Comparison of ENCODE assay signal across 31 mouse cellular contexts in the genomic region with DNA sequence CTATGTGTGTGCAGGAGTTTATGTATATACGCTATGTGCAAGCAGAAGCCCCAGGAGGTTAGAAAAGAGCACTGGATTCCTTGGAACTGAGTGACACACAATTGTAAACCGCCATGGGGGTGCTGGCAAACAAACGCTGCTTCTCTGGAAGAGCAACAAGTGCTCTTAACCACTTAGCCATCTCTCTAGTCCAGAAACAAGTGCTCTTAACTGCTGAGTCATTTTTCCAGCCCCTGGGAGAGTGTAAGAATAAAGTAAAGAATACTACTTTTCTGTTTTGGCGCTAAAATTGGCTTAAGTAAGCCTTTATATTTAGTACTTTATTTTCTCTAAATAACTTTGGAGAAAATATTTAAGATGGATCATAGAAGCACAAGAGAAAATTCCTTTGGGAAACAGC. TPM values are rescaled to one million over a fixed set of nuclear protein-coding genes. Genes with fewer than 3 reads are reported as not detected.
DNase-seq lines count a peak whose midpoint lies in the region; ATAC-seq and TF ChIP-seq lines count a peak whose summit lies in the region.
"Had no signal": no experiment of that assay in that cellular context is flagged by ENCODE, and none has a peak within 500 bp of the region (broad histone marks: within the 10 kb centered on the region; RNA-seq: fewer than 3 reads in every experiment).

No protein-coding gene starts in this region.

- TF ChIP-seq CTCF in lung, postnatal 0 days (IDR thresholded peaks at IDR 0.05), result no peak
- TF ChIP-seq CTCF in left cerebral cortex, adult 2 months (IDR thresholded peaks at IDR 0.05), result no peak

- 0 out of 2 replicates have a peak, but pooled peaks cover 3% of the 10 kb centered on the region for H3K36me3 ChIP-seq in lung, postnatal 0 days (ENCODE audit: insufficient read depth, low read length)
- H3K36me3 ChIP-seq: forebrain, embryonic 12.5 days had no signal

- no peak overlapping the region for H3K4me2 ChIP-seq in lung, postnatal 0 days (replicated peaks; ENCODE audit: low read depth, low read length)
- H3K4me2 ChIP-seq: embryonic facial prominence, embryonic 13.5 days; forebrain, embryonic 12.5 days; forebrain, embryonic 15.5 days; heart, embryonic 13.5 days; hindbrain, embryonic 14.5 days had no signal

- H3K9me3 ChIP-seq in lung, postnatal 0 days (ENCODE audit: low read length), result no peaks in the 10 kb centered on the region
- H3K9me3 ChIP-seq: embryonic facial prominence, embryonic 13.5 days; forebrain, embryonic 12.5 days; forebrain, embryonic 15.5 days; heart, embryonic 10.5 days had no signal

- no peak overlapping the region for H3K4me3 ChIP-seq in lung, postnatal 0 days (ENCODE audit: low read depth, low read length)
- H3K4me3 ChIP-seq in left cerebral cortex, adult 2 months, result no peak overlapping the region
- H3K4me3 ChIP-seq: embryonic facial prominence, embryonic 10.5 days; embryonic facial prominence, embryonic 13.5 days; erythroblast, embryonic 14.5 days; forebrain, embryonic 12.5 days; forebrain, embryonic 15.5 days; heart, adult 2 months; heart, embryonic 10.5 days; heart, embryonic 13.5 days had no signal

- H3K4me1 ChIP-seq in lung, postnatal 0 days (ENCODE audit: insufficient read depth, low read depth, low read length), result no peaks in the 10 kb centered on the region
- H3K4me1 ChIP-seq: embryonic facial prominence, embryonic 10.5 days; embryonic facial prominence, embryonic 13.5 days; forebrain, embryonic 12.5 days; forebrain, embryonic 15.5 days had no signal

- no peaks in the 10 kb centered on the region for H3K27me3 ChIP-seq in lung, postnatal 0 days (replicated peaks; ENCODE audit: insufficient read depth, low read length)
- H3K27me3 ChIP-seq: CH12.LX; embryonic facial prominence, embryonic 13.5 days; forebrain, embryonic 12.5 days; forebrain, embryonic 15.5 days; heart, embryonic 13.5 days had no signal

- no peak overlapping the region for H3K9ac ChIP-seq in lung, postnatal 0 days (replicated peaks; ENCODE audit: low read depth)
- H3K9ac ChIP-seq: embryonic facial prominence, embryonic 13.5 days; forebrain, embryonic 12.5 days; forebrain, embryonic 15.5 days; heart, embryonic 13.5 days; hindbrain, embryonic 14.5 days had no signal

- WGBS in lung, postnatal 0 days, result 55% methylated on average over 4 of the region's 4 CpGs

- intact Hi-C loops in left cerebral cortex, adult 2 months (cut with DNase I), result no loop called here

- no peak overlapping the region for H3K27ac ChIP-seq in lung, postnatal 0 days (ENCODE audit: low read length)
- no peak overlapping the region for H3K27ac ChIP-seq in left cerebral cortex, adult 2 months
- H3K27ac ChIP-seq: embryonic facial prominence, embryonic 10.5 days; embryonic facial prominence, embryonic 13.5 days; forebrain, embryonic 12.5 days; forebrain, embryonic 15.5 days; heart, adult 2 months; heart, embryonic 10.5 days; heart, embryonic 13.5 days; hindbrain, embryonic 14.5 days had no signal

- peak; percentile 30 to 36 for DNase-seq in lung, adult 18-20 months
- no peak for DNase-seq in lung, postnatal 10 days
- DNase-seq in 416B (ENCODE audit: low read depth), result peak; percentile 29
- DNase-seq in lung, postnatal 0 days (ENCODE audit: low spot score), result peak; percentile 74
- no peak for DNase-seq in kidney, adult 8-10 months
- DNase-seq in left cerebral cortex, adult 2 months (ENCODE audit: extremely low spot score in 1 of 2, low spot score in 2 of 2), result no peak
- DNase-seq: adrenal gland, adult 8-10 months; adrenal gland, postnatal 25 days; B cell, adult 2 months; cerebellum, adult 11-12 months; cerebellum, adult 8-10 months; cerebellum, postnatal 10 days; cerebellum, postnatal 36 days; embryo, embryonic 11 days; gastrocnemius, postnatal 10 days; gastrocnemius, postnatal 36 days; heart, adult 2 months; heart, postnatal 14 days; heart, postnatal 4 days had no signal

- peak; percentile 76 for ATAC-seq in lung, postnatal 0 days
- ATAC-seq: activated CD4-positive, CD25-positive, alpha-beta regulatory T cell, adult 4 months; forebrain, embryonic 15.5 days had no signal

- peak; percentile 83 for TF ChIP-seq EP300 in lung, postnatal 0 days (IDR thresholded peaks at IDR 0.05)

RNA-seq across cellular contexts. Expression of a gene that starts 21.1 kb away (rescaled TPM):
- polyA plus RNA-seq in lung, postnatal 0 days (2015; fragmentation: Nextera tagmentation; extraction: Ambion mirVana), result 30.1 and 30.3 TPM in 2 replicates
- total RNA-seq in left cerebral cortex, adult 2 months (2021), result 10 to 100 TPM; 36.3 to 36.9 TPM

RNA-seq across cellular contexts. Expression of a gene that starts 41.3 kb away (rescaled TPM):
- 7.4 and 8.9 TPM in 2 replicates for polyA plus RNA-seq in lung, postnatal 0 days (2015; fragmentation: Nextera tagmentation; extraction: Ambion mirVana)
- total RNA-seq in left cerebral cortex, adult 2 months (2021), result 1 to 10 TPM; 7.5 to 8.1 TPM

RNA-seq across cellular contexts. Expression of a gene that starts 41.3 kb away (rescaled TPM):
- polyA plus RNA-seq in lung, postnatal 0 days (2015; fragmentation: Nextera tagmentation; extraction: Ambion mirVana), result 17.0 and 21.9 TPM in 2 replicates
- total RNA-seq in left cerebral cortex, adult 2 months (2021), result 10 to 100 TPM; 44.4 to 46.8 TPM

RNA-seq across cellular contexts. Expression of a gene that starts 53.6 kb away (rescaled TPM):
- 0.54 TPM in 1 of 2 replicates, not detected in the other for polyA plus RNA-seq in lung, postnatal 0 days (2015; fragmentation: Nextera tagmentation; extraction: Ambion mirVana)
- total RNA-seq in left cerebral cortex, adult 2 months (2021), result 1 to 10 TPM; 2.7 to 3.2 TPM
- total RNA-seq: CH12.LX; gastrocnemius, postnatal 36 days; granulocyte monocyte progenitor cell, adult 5-6 weeks had no signal
- polyA plus RNA-seq: activated CD4-positive, CD25-positive, alpha-beta regulatory T cell, adult 4 months; embryonic facial prominence, embryonic 13.5 days; erythroblast, embryonic 14.5 days; forebrain, embryonic 12.5 days; forebrain, embryonic 15.5 days; heart, adult 2 months; hindbrain, embryonic 11.5 days; hindbrain, embryonic 14.5 days had no signal

Comparison
In these comparisons a context has a peak if more than half of its experiments do, and no peak if none do; other contexts are left out.
1. DNase-seq: peak in lung, adult 18-20 months (2 of 2), 416B (single experiment) and lung, postnatal 0 days (single experiment); none in lung, postnatal 10 days (single experiment), kidney, adult 8-10 months (0 of 2) and left cerebral cortex, adult 2 months (0 of 2).